Mouse (Mus musculus) heart, embryonic 15.5 days (tissue): ENCODE results near the gene Gria3. TPM values are rescaled to one million over a fixed set of nuclear protein-coding genes. Genes with fewer than 3 reads are reported as not detected.

Source experiments
- ATAC-seq: fragments of 200-750 bp; cut with Nextera tagmentation; replicated peaks from 2 replicates; pipeline ENCODE4 v1.8.0; 2017; ENCODE audit warnings: low read depth, moderate TSS enrichment; ENCODE audit not compliant: insufficient number of reproducible peaks, insufficient read depth, low FRiP score
- H3K27ac ChIP-seq: fragments of 300-500 bp; sonication (generic); 2 replicates; pipeline ENCODE4 v1.5.1; 2015; ENCODE audit warnings: mild to moderate bottlenecking, inconsistent platforms
- H3K27me3 ChIP-seq: fragments of 300-500 bp; sonication (generic); 2 replicates; pipeline ENCODE4 v1.6.1; 2015; ENCODE audit warnings: inconsistent platforms
- H3K36me3 ChIP-seq: fragments of 300-500 bp; sonication (generic); 2 replicates; pipeline ENCODE4 v1.6.1; 2015; ENCODE audit warnings: mild to moderate bottlenecking, inconsistent platforms
- H3K4me1 ChIP-seq: fragments of 300-500 bp; sonication (generic); replicated peaks from 2 replicates; pipeline ENCODE4 v1.6.1; 2015; ENCODE audit warnings: inconsistent platforms
- H3K4me2 ChIP-seq: fragments of 300-500 bp; sonication (generic); 2 replicates; pipeline ENCODE4 v1.6.1; 2015; ENCODE audit warnings: inconsistent platforms, mild to moderate bottlenecking, moderate library complexity
- H3K4me3 ChIP-seq: fragments of 300-500 bp; sonication (generic); 2 replicates; pipeline ENCODE4 v1.5.1; 2015; ENCODE audit warnings: mild to moderate bottlenecking, inconsistent platforms
- H3K9ac ChIP-seq: fragments of 300-500 bp; sonication (generic); 2 replicates; pipeline ENCODE4 v1.6.1; 2015; ENCODE audit warnings: mild to moderate bottlenecking, inconsistent platforms
- H3K9me3 ChIP-seq: fragments of 300-500 bp; sonication (generic); replicated peaks from 2 replicates; pipeline ENCODE4 v1.6.1; 2016; ENCODE audit warnings: inconsistent platforms
- WGBS: fragments of 180-500 bp; shearing (Covaris S2); methylation state at CpG from one replicate; pipeline ENCODE4 v1.1.7; 2015; ENCODE audit warnings: mixed read lengths; 5-methylcytosine and 5-hydroxymethylcytosine counted together
- polyA plus RNA-seq: library from polyadenylated mRNA; unstranded; fragments of >200 nt; fragmentation: Nextera tagmentation; extraction: Ambion mirVana; gene quantifications from 2 replicates; pipeline ENCODE4 v1.2.1, GENCODE M21; 2015

Gria3 gene
- polyA plus RNA-seq, 1 experiment from 2014 or later: 6.1 TPM

- ATAC-seq: no peak
- WGBS: 63% methylated on average over 1 of the region's 1 CpGs
- no peaks in the 10 kb centered on the region for H3K9me3 ChIP-seq
- no peak overlapping the region for H3K9ac ChIP-seq
- H3K4me2 ChIP-seq: no peak overlapping the region
- H3K4me3 ChIP-seq: no peak overlapping the region
- no peaks in the 10 kb centered on the region for H3K4me1 ChIP-seq
- no peak overlapping the region for H3K27ac ChIP-seq
- no peaks in the 10 kb centered on the region for H3K36me3 ChIP-seq
- H3K27me3 ChIP-seq: no peaks in the 10 kb centered on the region
These were observed 172.4 kb downstream of the Gria3 start for GRCm38 (mm10) chrX:41573079-41573478.

- WGBS: 40% methylated on average over 5 of the region's 5 CpGs
- H3K9ac ChIP-seq: no peak overlapping the region
- no peak for ATAC-seq
- no peak overlapping the region for H3K27ac ChIP-seq
- H3K4me1 ChIP-seq: no peaks in the 10 kb centered on the region
- no peak overlapping the region for H3K4me3 ChIP-seq
- H3K36me3 ChIP-seq: no peaks in the 10 kb centered on the region
- H3K27me3 ChIP-seq: no peaks in the 10 kb centered on the region
- no peak overlapping the region for H3K4me2 ChIP-seq
- no peaks in the 10 kb centered on the region for H3K9me3 ChIP-seq
These were observed 178.1 kb downstream of the Gria3 start for GRCm38 (mm10) chrX:41578797-41579196.

GRCm38 (mm10) chrX:41587692-41588091 lies 187.0 kb downstream of the Gria3 start:
- no peak for ATAC-seq
- Histone ChIP-seq H3K4me1 (no peaks in the 10 kb centered on the region), H3K4me3 (no peak overlapping the region), H3K9me3 (no peaks in the 10 kb centered on the region), H3K9ac (no peak overlapping the region), H3K27me3 (no peaks in the 10 kb centered on the region), H3K27ac (no peak overlapping the region), H3K4me2 (no peak overlapping the region), H3K36me3 (no peaks in the 10 kb centered on the region)
- 85% methylated on average over 3 of the region's 3 CpGs for whole genome bisulfite sequencing

- Histone ChIP-seq H3K27me3 (no peaks in the 10 kb centered on the region), H3K9me3 (no peaks in the 10 kb centered on the region), H3K4me1 (no peaks in the 10 kb centered on the region), H3K36me3 (no peaks in the 10 kb centered on the region), H3K4me3 (no peak overlapping the region), H3K27ac (no peak overlapping the region), H3K9ac (no peak overlapping the region), H3K4me2 (no peak overlapping the region)
- 79% methylated on average over 1 of the region's 1 CpGs for WGBS
- ATAC-seq: no peak
These were observed 206.5 kb downstream of the Gria3 start for GRCm38 (mm10) chrX:41607181-41607580.

DNA sequence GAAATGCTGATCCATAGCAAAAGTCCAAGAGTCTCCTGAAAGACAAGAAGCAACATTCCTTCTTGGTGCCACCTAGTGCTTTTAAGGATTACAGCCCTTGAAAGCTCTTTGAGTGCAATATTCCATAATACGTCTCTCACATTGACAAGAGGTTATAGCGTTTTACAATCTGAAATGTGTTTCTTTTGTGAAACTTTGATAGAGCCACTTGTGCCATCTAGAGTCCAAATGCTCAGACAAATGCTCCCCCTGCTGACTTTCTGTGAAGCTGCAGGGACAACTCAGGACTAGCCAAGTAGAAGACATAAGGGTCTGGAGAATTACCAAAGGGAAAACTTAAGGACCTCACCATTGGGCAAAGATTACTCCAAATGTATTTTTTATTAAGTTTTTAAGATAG lies 214.3 kb downstream of the Gria3 start:
- Histone ChIP-seq H3K4me3 (no peak overlapping the region), H3K4me1 (no peaks in the 10 kb centered on the region), H3K9ac (no peak overlapping the region), H3K4me2 (no peak overlapping the region), H3K36me3 (no peaks in the 10 kb centered on the region), H3K27ac (no peak overlapping the region), H3K9me3 (no peaks in the 10 kb centered on the region), H3K27me3 (no peaks in the 10 kb centered on the region)
- WGBS: 45% methylated on average over 2 of the region's 2 CpGs
- ATAC-seq: no peak

DNA sequence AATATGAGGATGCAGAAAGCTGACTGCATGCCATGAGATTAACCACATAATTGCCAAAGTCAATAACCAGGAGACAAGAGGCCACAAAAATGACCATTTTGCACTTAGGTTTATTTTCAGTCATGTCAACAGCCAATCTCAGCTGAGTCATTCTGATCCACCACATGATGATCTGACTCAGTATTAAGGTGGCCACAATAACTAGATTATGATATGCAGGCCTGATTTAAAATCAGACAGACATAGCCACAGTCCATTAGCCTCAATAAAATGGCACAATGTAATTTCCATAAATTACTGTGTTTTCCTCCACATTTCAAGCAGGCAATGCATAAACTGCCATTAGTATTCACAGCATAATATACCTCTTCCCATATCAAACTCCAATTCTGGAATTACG lies 216.3 kb downstream of the Gria3 start:
- Histone ChIP-seq H3K27ac (no peak overlapping the region), H3K9ac (no peak overlapping the region), H3K27me3 (no peaks in the 10 kb centered on the region), H3K9me3 (no peaks in the 10 kb centered on the region), H3K36me3 (no peaks in the 10 kb centered on the region), H3K4me2 (no peak overlapping the region), H3K4me3 (no peak overlapping the region), H3K4me1 (no peaks in the 10 kb centered on the region)
- no peak for ATAC-seq
- 77% methylated on average over 1 of the region's 1 CpGs for WGBS

DNA sequence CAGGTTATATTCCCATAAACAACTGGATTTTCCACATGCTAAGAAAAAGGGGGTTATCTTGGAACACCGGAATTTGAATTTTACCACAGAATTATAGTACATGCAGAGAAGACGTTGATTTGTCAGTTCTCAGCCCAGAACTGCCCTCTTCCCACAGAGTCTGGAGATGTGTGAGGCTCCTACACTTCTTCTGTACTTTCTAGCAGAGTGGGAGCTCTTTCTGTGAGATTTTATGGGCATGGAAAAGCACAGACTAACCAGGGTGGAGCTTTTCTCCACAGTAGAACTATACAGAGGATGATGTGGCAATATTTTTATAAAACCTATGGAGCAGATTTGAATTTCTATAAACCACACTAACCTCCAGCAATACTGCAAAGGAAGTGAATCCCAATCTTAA lies 217.7 kb downstream of the Gria3 start:
- Histone ChIP-seq H3K4me3 (no peak overlapping the region), H3K9me3 (no peaks in the 10 kb centered on the region), H3K4me2 (no peak overlapping the region), H3K36me3 (no peaks in the 10 kb centered on the region), H3K4me1 (no peaks in the 10 kb centered on the region), H3K27ac (no peak overlapping the region), H3K27me3 (no peaks in the 10 kb centered on the region), H3K9ac (no peak overlapping the region)
- WGBS: 85% methylated on average over 2 of the region's 2 CpGs
- ATAC-seq: no peak

DNA sequence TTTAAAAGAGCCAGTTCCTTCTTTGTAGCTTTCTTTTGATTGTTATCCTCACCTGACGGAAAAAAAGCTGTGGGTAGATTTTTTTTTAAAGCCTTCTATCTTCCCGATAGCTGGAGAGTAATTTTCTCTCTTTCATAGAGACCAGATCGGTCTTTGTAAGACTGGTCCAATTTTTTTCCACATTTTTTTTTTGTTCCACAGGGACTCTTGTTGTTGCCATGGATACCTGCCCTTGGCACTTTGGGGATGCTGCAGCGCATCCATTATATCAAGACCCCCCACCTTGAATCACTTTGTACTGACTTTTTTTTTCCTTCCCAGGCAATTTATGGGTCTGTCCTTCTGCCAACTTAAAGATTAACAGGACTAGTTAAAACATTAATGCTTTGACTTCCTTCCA lies 232.9 kb downstream of the Gria3 start:
- 83% methylated on average over 4 of the region's 4 CpGs for WGBS
- H3K4me1 ChIP-seq: no peaks in the 10 kb centered on the region
- no peak overlapping the region for H3K9ac ChIP-seq
- H3K9me3 ChIP-seq: no peaks in the 10 kb centered on the region
- no peaks in the 10 kb centered on the region for H3K27me3 ChIP-seq
- no peak overlapping the region for H3K4me2 ChIP-seq
- H3K27ac ChIP-seq: no peak overlapping the region
- H3K4me3 ChIP-seq: no peak overlapping the region
- no peak for ATAC-seq
- H3K36me3 ChIP-seq: no peaks in the 10 kb centered on the region

DNA sequence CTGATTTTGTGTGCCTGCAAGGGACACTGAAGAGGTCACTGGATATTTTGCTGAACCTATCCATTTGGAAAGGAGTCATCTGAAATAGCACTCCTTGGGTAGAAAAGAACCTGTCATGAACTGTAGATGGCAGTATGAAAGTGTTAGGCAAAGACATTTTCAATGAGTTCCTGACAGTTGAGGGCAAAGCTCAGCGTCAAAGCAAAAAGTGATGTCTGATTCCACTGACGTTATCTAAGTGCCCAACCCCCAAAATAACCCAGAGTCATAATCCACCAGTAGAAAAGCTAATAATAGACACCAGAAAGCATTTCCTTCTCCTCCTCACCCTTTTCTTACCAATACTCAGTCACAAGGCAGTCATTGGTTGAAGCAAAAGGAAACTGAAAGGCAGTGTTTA lies 244.3 kb downstream of the Gria3 start:
- no peaks in the 10 kb centered on the region for H3K27me3 ChIP-seq
- no peak overlapping the region for H3K9ac ChIP-seq
- no peaks in the 10 kb centered on the region for H3K9me3 ChIP-seq
- WGBS: 29% methylated on average over 2 of the region's 2 CpGs
- ATAC-seq: no peak
- no peak overlapping the region for H3K4me3 ChIP-seq
- no peaks in the 10 kb centered on the region for H3K4me1 ChIP-seq
- no peak overlapping the region for H3K27ac ChIP-seq
- no peak overlapping the region for H3K4me2 ChIP-seq
- H3K36me3 ChIP-seq: no peaks in the 10 kb centered on the region

- H3K9me3 ChIP-seq: no peaks in the 10 kb centered on the region
- WGBS: 57% methylated on average over 4 of the region's 4 CpGs
- H3K4me3 ChIP-seq: no peak overlapping the region
- ATAC-seq: no peak
- no peaks in the 10 kb centered on the region for H3K27me3 ChIP-seq
- no peaks in the 10 kb centered on the region for H3K4me1 ChIP-seq
- H3K27ac ChIP-seq: no peak overlapping the region
- no peak overlapping the region for H3K9ac ChIP-seq
- H3K36me3 ChIP-seq: no peaks in the 10 kb centered on the region
- no peak overlapping the region for H3K4me2 ChIP-seq
These were observed 257.1 kb downstream of the Gria3 start for GRCm38 (mm10) chrX:41657791-41658190.

DNA sequence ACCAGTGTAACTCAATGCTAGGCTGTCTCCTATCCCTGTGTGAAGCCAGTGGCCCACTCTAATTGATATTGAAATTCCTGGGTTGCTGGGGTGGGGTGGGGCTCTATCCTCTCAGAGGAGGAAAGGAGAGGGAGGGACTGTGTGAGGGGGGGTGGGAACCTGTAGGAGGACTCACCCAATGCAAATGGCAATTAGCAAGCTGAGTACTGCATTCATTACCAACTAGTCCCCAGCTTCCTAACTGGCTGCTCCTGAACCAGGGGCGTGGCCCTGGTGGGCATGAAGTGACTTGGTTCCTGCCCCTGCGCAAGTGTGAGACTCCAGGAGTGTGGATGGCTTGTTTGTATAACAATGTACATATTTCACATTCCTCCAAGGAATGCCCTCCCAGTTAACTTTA lies 288.2 kb downstream of the Gria3 start:
- H3K27me3 ChIP-seq: no peaks in the 10 kb centered on the region
- H3K4me2 ChIP-seq: no peak overlapping the region
- H3K27ac ChIP-seq: no peak overlapping the region
- H3K9ac ChIP-seq: no peak overlapping the region
- no peak for ATAC-seq
- no peaks in the 10 kb centered on the region for H3K36me3 ChIP-seq
- WGBS: 41% methylated on average over 2 of the region's 2 CpGs
- no peaks in the 10 kb centered on the region for H3K4me1 ChIP-seq
- H3K4me3 ChIP-seq: no peak overlapping the region
- H3K9me3 ChIP-seq: no peaks in the 10 kb centered on the region

GRCm38 (mm10) chrX:41692076-41692475 lies 291.4 kb downstream of the Gria3 start:
- Histone ChIP-seq H3K36me3 (no peaks in the 10 kb centered on the region), H3K27ac (no peak overlapping the region), H3K4me1 (no peaks in the 10 kb centered on the region), H3K9me3 (no peaks in the 10 kb centered on the region), H3K27me3 (no peaks in the 10 kb centered on the region), H3K4me3 (no peak overlapping the region), H3K9ac (no peak overlapping the region), H3K4me2 (no peak overlapping the region)
- ATAC-seq: no peak
- 32% methylated on average over 1 of the region's 1 CpGs for WGBS
